Mouse (Mus musculus) liver, embryonic 13.5 days (tissue): ENCODE results near the gene Tecr. TPM values are rescaled to one million over a fixed set of nuclear protein-coding genes. Genes with fewer than 3 reads are reported as not detected.
A peak's percentile ranks its signal among the peaks of the same experiment; 100 is the strongest.

ENCODE experiments used
- ATAC-seq: fragments of 200-750 bp; cut with Nextera tagmentation; 2 replicates; pipeline ENCODE4 v1.8.0; 2017; ENCODE audit warnings: low read depth, mild to moderate bottlenecking, moderate number of reproducible peaks, moderate library complexity
- DNase-seq: peaks from one replicate; pipeline ENCODE4 v3.0.0; 2022
- H3K27ac ChIP-seq: fragments of 300-500 bp; sonication (generic); 2 replicates; pipeline ENCODE4 v1.5.1; 2015; ENCODE audit warnings: moderate library complexity, mild to moderate bottlenecking, inconsistent platforms
- H3K27me3 ChIP-seq: fragments of 300-500 bp; sonication (generic); 2 replicates; pipeline ENCODE4 v1.6.1; 2015; ENCODE audit warnings: mild to moderate bottlenecking, inconsistent platforms
- H3K36me3 ChIP-seq: fragments of 300-500 bp; sonication (generic); 2 replicates; pipeline ENCODE4 v1.6.1; 2015; ENCODE audit warnings: mild to moderate bottlenecking, inconsistent platforms
- H3K4me1 ChIP-seq: fragments of 300-500 bp; sonication (generic); replicated peaks from 2 replicates; pipeline ENCODE4 v1.6.1; 2015; ENCODE audit warnings: inconsistent platforms
- H3K4me2 ChIP-seq: fragments of 300-500 bp; sonication (generic); 2 replicates; pipeline ENCODE4 v1.6.1; 2015; ENCODE audit warnings: inconsistent platforms, mild to moderate bottlenecking, moderate library complexity
- H3K4me3 ChIP-seq: fragments of 300-500 bp; sonication (generic); replicated peaks from 2 replicates; pipeline ENCODE4 v1.5.1; 2015; ENCODE audit warnings: mild to moderate bottlenecking, inconsistent platforms
- H3K9ac ChIP-seq: fragments of 300-500 bp; sonication (generic); 2 replicates; pipeline ENCODE4 v1.6.1; 2015; ENCODE audit warnings: mild to moderate bottlenecking, inconsistent platforms
- H3K9me3 ChIP-seq: fragments of 300-500 bp; sonication (generic); replicated peaks from 2 replicates; pipeline ENCODE4 v1.6.1; 2016; ENCODE audit warnings: inconsistent platforms
- WGBS: fragments of 180-500 bp; shearing (Covaris S2); methylation state at CpG from one replicate; pipeline ENCODE4 v1.1.7; 2015; ENCODE audit not compliant: insufficient replicate concordance; 5-methylcytosine and 5-hydroxymethylcytosine counted together
- polyA plus RNA-seq: library from polyadenylated mRNA; unstranded; fragments of >200 nt; fragmentation: Nextera tagmentation; extraction: Ambion mirVana; gene quantifications from 2 replicates; pipeline ENCODE4 v1.2.1, GENCODE M21; 2015

Gene Tecr
- 334 and 348 TPM in 2 replicates for polyA plus RNA-seq

GRCm38 (mm10) chr8:83607661-83608397 lies at the start of gene Tecr, which contains the start of gene Dnajb1:
Gene Tecr, minus strand, starts transcription at chr8:83607971.
Gene Dnajb1, plus strand, starts transcription at chr8:83608193.
- peaks cover 66% of the 10 kb centered on the region for H3K4me1 ChIP-seq
- WGBS, result under 1% methylated on average over 69 of the region's 69 CpGs

GRCm38 (mm10) chr8:83656484-83657246 lies 48.9 kb upstream of the Tecr start:
- Histone ChIP-seq H3K27ac (peak overlapping the region; percentile 79), H3K9ac (peak overlapping the region; percentile 36), H3K9me3 (no peaks in the 10 kb centered on the region), H3K36me3 (no peaks in the 10 kb centered on the region), H3K4me3 (no peak overlapping the region), H3K4me2 (0 out of 2 replicates have a peak overlapping the region, but pooled peaks have one; percentile 30), H3K27me3 (no peaks in the 10 kb centered on the region), H3K4me1 (peaks cover 73% of the 10 kb centered on the region)
- 32% methylated on average over 13 of the region's 13 CpGs for WGBS
- DNase-seq (no peak), ATAC-seq (0 out of 2 replicates have a peak, but pooled peaks have one; percentile 19)

More at GRCm38 (mm10) chr8:83607661-83608397, at the start of gene Tecr, which contains the start of gene Dnajb1:
- Histone ChIP-seq H3K9ac (peak within 1 kb of the TSS; percentile 97), H3K36me3 (peaks cover 37% of the 10 kb centered on the region), H3K4me3 (peak within 1 kb of the TSS; percentile 90), H3K27me3 (no peaks in the 10 kb centered on the region), H3K4me2 (peak within 1 kb of the TSS; percentile 94), H3K9me3 (no peaks in the 10 kb centered on the region), H3K27ac (peak within 1 kb of the TSS; percentile 99)
- DNase-seq, result peak; percentile 100
- peak; percentile 89 for ATAC-seq

- no peaks in the 10 kb centered on the region for H3K27me3 ChIP-seq
- DNase-seq (no peak), ATAC-seq (no peak)
- H3K4me3 ChIP-seq, result no peak overlapping the region
- peak overlapping the region; percentile 79; the same call in 1 of the 2 replicates for H3K27ac ChIP-seq
- peaks cover 69% of the 10 kb centered on the region for H3K4me1 ChIP-seq
- H3K4me2 ChIP-seq, result no peak overlapping the region
- no peaks in the 10 kb centered on the region for H3K9me3 ChIP-seq
- 79% methylated on average over 9 of the region's 9 CpGs for WGBS
- H3K9ac ChIP-seq, result no peak overlapping the region
- no peaks in the 10 kb centered on the region for H3K36me3 ChIP-seq
These were observed 48.3 kb upstream of the Tecr start for GRCm38 (mm10) chr8:83656043-83656442.

- Histone ChIP-seq H3K27me3 (no peaks in the 10 kb centered on the region), H3K9me3 (no peaks in the 10 kb centered on the region), H3K9ac (peak overlapping the region; percentile 9; the same call in 1 of the 2 replicates), H3K27ac (peak overlapping the region; percentile 53; the same call in 1 of the 2 replicates), H3K4me2 (0 out of 2 replicates have a peak overlapping the region, but pooled peaks have one; percentile 15), H3K4me1 (peaks cover 55% of the 10 kb centered on the region), H3K36me3 (no peaks in the 10 kb centered on the region), H3K4me3 (no peak overlapping the region)
- 83% methylated on average over 6 of the region's 6 CpGs for WGBS
- ATAC-seq (no peak), DNase-seq (no peak)
These were observed 47.0 kb upstream of the Tecr start for GRCm38 (mm10) chr8:83654725-83655124.

GRCm38 (mm10) chr8:83653662-83654017 lies 45.9 kb upstream of the Tecr start:
- H3K27me3 ChIP-seq, result no peaks in the 10 kb centered on the region
- no peaks in the 10 kb centered on the region for H3K9me3 ChIP-seq
- peak overlapping the region; percentile 86 for H3K27ac ChIP-seq
- H3K4me3 ChIP-seq, result peak overlapping the region; percentile 88
- 27% methylated on average over 10 of the region's 10 CpGs for WGBS
- peak overlapping the region; percentile 93 for H3K9ac ChIP-seq
- DNase-seq (no peak), ATAC-seq (no peak)
- H3K36me3 ChIP-seq, result no peaks in the 10 kb centered on the region
- H3K4me1 ChIP-seq, result peaks cover 54% of the 10 kb centered on the region
- peak overlapping the region; percentile 90 for H3K4me2 ChIP-seq

GRCm38 (mm10) chr8:83652744-83653661 lies 45.2 kb upstream of the Tecr start:
- H3K4me3 ChIP-seq, result peak overlapping the region; percentile 88
- H3K4me1 ChIP-seq, result peaks cover 54% of the 10 kb centered on the region
- peak overlapping the region; percentile 86 for H3K27ac ChIP-seq
- H3K36me3 ChIP-seq, result no peaks in the 10 kb centered on the region
- ATAC-seq, result peak; percentile 30
- no peaks in the 10 kb centered on the region for H3K27me3 ChIP-seq
- peak overlapping the region; percentile 90 for H3K4me2 ChIP-seq
- under 1% methylated on average over 33 of the region's 46 CpGs for WGBS
- DNase-seq, result no peak
- no peaks in the 10 kb centered on the region for H3K9me3 ChIP-seq
- H3K9ac ChIP-seq, result peak overlapping the region; percentile 93

GRCm38 (mm10) chr8:83652030-83652743 lies 44.4 kb upstream of the Tecr start, which contains the start of gene Gipc1:
Gene Gipc1, plus strand, starts transcription at chr8:83652677.
- Histone ChIP-seq H3K27ac (peak within 1 kb of the TSS; percentile 86), H3K9me3 (no peaks in the 10 kb centered on the region), H3K36me3 (no peaks in the 10 kb centered on the region), H3K4me2 (peak within 1 kb of the TSS; percentile 90), H3K27me3 (no peaks in the 10 kb centered on the region), H3K9ac (peak within 1 kb of the TSS; percentile 93), H3K4me1 (peaks cover 46% of the 10 kb centered on the region), H3K4me3 (peak within 1 kb of the TSS; percentile 88)
- 6% methylated on average over 41 of the region's 50 CpGs for WGBS
- ATAC-seq, result peak; percentile 95
- DNase-seq, result peak; percentile 95

- Histone ChIP-seq H3K4me1 (peaks cover 22% of the 10 kb centered on the region), H3K4me2 (no peak overlapping the region), H3K9me3 (no peaks in the 10 kb centered on the region), H3K4me3 (no peak overlapping the region), H3K36me3 (no peaks in the 10 kb centered on the region), H3K27ac (no peak overlapping the region), H3K9ac (no peak overlapping the region), H3K27me3 (peaks cover 8% of the 10 kb centered on the region)
- DNase-seq, result no peak
- no peak for ATAC-seq
- 75% methylated on average over 6 of the region's 6 CpGs for WGBS
These were observed 41.9 kb upstream of the Tecr start for GRCm38 (mm10) chr8:83649699-83650098.

GRCm38 (mm10) chr8:83648031-83648430 lies 40.3 kb upstream of the Tecr start:
- DNase-seq, result no peak
- Histone ChIP-seq H3K4me1 (peaks cover 8% of the 10 kb centered on the region), H3K4me3 (no peak overlapping the region), H3K9ac (no peak overlapping the region), H3K9me3 (no peaks in the 10 kb centered on the region), H3K27me3 (peaks cover 21% of the 10 kb centered on the region), H3K36me3 (no peaks in the 10 kb centered on the region), H3K4me2 (no peak overlapping the region), H3K27ac (no peak overlapping the region)
- WGBS, result 83% methylated on average over 4 of the region's 4 CpGs
- no peak for ATAC-seq

- ATAC-seq (no peak), DNase-seq (no peak)
- Histone ChIP-seq H3K4me1 (peaks cover 7% of the 10 kb centered on the region), H3K4me2 (no peak overlapping the region), H3K4me3 (no peak overlapping the region), H3K9ac (no peak overlapping the region), H3K27ac (no peak overlapping the region), H3K27me3 (peaks cover 27% of the 10 kb centered on the region), H3K36me3 (no peaks in the 10 kb centered on the region), H3K9me3 (no peaks in the 10 kb centered on the region)
- 90% methylated on average over 11 of the region's 11 CpGs for WGBS
These were observed 39.7 kb upstream of the Tecr start for GRCm38 (mm10) chr8:83647511-83647910.
